Mouse (Mus musculus) leukemia stem cell, adult 10-12 weeks (primary cell): ENCODE results near the gene Vps26c. TPM values are rescaled to one million over a fixed set of nuclear protein-coding genes. Genes with fewer than 3 reads are reported as not detected.

ENCODE experiments used
- polyA plus RNA-seq: library from polyadenylated mRNA; stranded (reverse); fragments of >175 nt; gene quantifications from 2 replicates; pipeline ENCODE4 v1.2.3, GENCODE M21; 2012; ENCODE audit warnings: low replicate concordance

The Vps26c gene
- 3.0 and 5.0 TPM in 2 replicates for polyA plus RNA-seq

GRCm38 (mm10) chr16:94526344-94527151 lies at the start of gene Vps26c:
Gene Vps26c, minus strand, starts transcription at chr16:94526830.

DNA sequence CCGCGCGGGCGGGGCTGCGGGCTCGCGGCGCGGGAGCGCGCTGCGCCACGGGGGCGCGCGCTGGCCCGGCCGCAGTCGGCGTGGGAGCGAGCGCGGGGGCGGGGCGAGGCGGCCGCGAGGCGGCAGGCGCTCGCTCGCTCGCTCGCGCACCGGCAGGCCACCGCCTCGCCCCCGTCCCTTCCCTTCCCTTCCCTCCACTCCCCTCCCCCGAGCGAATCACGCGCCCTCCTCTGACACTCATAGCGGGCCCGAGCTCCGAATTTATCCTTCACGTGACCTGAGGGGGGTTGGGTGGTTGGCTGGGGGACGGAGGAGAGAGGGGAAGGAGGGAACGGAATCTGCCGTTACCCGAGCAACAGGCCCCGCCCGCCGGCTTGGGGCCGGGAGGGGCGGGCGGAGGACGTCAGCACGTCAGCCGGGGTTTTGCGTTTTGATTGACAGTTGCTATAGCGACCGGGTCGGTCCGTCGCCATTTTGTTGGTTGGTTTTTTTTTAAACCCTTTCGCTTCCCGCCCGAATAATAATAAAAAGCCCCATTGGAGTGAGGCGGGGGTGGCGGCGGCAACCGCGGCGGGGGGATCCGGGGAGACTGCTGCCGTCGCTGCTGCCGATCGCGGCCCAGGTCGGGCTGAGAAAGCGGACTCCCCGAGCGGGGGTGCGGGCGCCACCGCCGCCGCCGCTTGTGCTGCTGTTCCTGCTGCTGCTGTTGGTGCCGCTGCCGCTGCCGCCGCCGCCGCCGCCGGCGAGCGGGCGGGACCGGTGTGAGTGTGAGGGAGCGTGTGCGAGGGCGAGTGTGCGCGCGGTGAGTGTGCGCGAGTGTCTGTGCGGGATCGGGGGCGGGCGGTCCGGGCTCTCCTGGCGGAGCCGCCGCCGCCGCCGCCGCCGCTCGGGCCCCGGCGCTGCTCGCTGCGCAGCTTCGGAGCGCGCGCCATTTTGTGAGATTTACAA lies 42.9 kb upstream of the Vps26c start, which contains the start of gene Dyrk1a:
Gene Dyrk1a, plus strand, starts transcription at position 782 of the 948 bp plus-strand sequence.

Other genes with a start within 250 kb of the Vps26c start
- gene Hlcs, start 213.3 kb downstream of the Vps26c start, polyA plus RNA-seq: 2.1 and 5.7 TPM in 2 replicates
- gene Ripply3, start 198.4 kb downstream of the Vps26c start, polyA plus RNA-seq: 0.11 TPM in 2 replicates
- 1.7 and 2.5 TPM in 2 replicates for gene Ttc3, start 156.2 kb downstream of the Vps26c start, polyA plus RNA-seq
- gene Pigp, start 155.0 kb downstream of the Vps26c start, polyA plus RNA-seq: 13.5 and 19.7 TPM in 2 replicates
- gene Dyrk1a, start 43.2 kb upstream of the Vps26c start, polyA plus RNA-seq: 13.6 and 14.7 TPM in 2 replicates